Mouse (Mus musculus): ENCODE measurements at regions not wholly inside any gene's neighbourhood (a gene's known extent, or its start where the extent isn't known, plus 50 kb on each side); places are given as distances from the start of the nearest gene placed in this dataset.

DNA sequence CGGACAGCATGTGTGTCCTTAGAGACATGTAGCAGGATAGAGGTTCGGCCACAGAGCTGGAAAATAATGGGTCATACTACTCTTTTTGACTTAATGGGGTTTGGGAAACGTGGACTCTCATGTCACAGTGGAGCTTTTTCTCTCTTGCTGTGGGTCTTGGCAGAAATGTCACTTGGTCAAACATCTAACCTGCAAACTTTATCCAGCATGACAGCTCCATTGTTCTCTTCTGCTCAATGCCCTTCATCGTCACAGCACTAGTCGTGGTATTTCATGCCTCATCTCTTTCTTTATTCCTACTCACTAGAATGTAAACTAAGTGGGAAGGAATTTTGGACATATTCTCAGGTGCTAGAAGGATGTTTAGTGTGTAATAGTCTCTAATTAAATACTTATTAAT is 171.9 kb upstream of the Steap4 start:
- no peak for TF ChIP-seq POLR2A (IDR thresholded peaks at IDR 0.05; ENCODE audit: control insufficient read depth, low read depth, low read length)
- TF ChIP-seq CTCF (IDR thresholded peaks at IDR 0.05; ENCODE audit: control insufficient read depth, insufficient read depth, insufficient replicate concordance, low read depth, low read length), result no peak

Data from testis, adult 2 months (tissue).